Mouse (Mus musculus): Measurements from ENCODE around the gene Atp6v1g2. TPM values are rescaled to one million over a fixed set of nuclear protein-coding genes. Genes with fewer than 3 reads are reported as not detected.
A peak's percentile ranks its signal among the peaks of the same experiment; 100 is the strongest.

Atp6v1g2 gene
- polyA plus RNA-seq, 1 experiment from 2014 or later, result 78.1 TPM

DNA sequence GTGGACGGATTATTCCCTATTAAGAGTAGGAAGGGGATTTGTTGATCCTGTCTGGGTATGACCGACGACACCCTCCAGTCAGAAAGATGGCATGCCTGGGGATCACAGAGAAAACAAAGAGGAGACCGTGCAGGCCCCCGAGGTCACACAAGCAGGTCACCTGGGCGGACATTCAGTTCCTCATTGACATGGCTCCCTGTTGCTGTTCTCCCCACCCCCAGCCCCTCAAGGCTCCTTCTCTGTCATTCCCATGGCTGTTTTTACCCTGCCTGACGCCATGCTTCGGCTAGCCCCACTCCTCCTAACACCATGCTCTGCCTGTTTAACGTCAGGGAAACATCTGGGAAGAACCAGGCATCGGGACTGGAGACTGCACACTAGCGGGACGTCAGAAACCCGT is 28.2 kb downstream of the Atp6v1g2 start:
- DNase-seq (no peak), ATAC-seq (ENCODE audit: low FRiP score, low TSS enrichment) (no peak)
- Histone ChIP-seq H3K36me3 (ENCODE audit: control insufficient read depth, insufficient read depth, low read length) (no peaks in the 10 kb centered on the region), H3K27me3 (ENCODE audit: control insufficient read depth, insufficient read depth, low read length) (peaks cover 4% of the 10 kb centered on the region; the same call in 1 of the 2 replicates), H3K9ac (replicated peaks; ENCODE audit: low read length) (no peak overlapping the region), H3K4me1 (ENCODE audit: control insufficient read depth, insufficient read depth, low read length) (no peaks in the 10 kb centered on the region), H3K4me2 (ENCODE audit: low read length) (no peak overlapping the region), H3K27ac (replicated peaks; ENCODE audit: low read depth, low read length) (no peak overlapping the region), H3K9me3 (ENCODE audit: control insufficient read depth, low read length) (no peaks in the 10 kb centered on the region), H3K4me3 (replicated peaks; ENCODE audit: low read depth, low read length) (no peak overlapping the region)
- 65% methylated on average over 13 of the region's 13 CpGs for WGBS

DNA sequence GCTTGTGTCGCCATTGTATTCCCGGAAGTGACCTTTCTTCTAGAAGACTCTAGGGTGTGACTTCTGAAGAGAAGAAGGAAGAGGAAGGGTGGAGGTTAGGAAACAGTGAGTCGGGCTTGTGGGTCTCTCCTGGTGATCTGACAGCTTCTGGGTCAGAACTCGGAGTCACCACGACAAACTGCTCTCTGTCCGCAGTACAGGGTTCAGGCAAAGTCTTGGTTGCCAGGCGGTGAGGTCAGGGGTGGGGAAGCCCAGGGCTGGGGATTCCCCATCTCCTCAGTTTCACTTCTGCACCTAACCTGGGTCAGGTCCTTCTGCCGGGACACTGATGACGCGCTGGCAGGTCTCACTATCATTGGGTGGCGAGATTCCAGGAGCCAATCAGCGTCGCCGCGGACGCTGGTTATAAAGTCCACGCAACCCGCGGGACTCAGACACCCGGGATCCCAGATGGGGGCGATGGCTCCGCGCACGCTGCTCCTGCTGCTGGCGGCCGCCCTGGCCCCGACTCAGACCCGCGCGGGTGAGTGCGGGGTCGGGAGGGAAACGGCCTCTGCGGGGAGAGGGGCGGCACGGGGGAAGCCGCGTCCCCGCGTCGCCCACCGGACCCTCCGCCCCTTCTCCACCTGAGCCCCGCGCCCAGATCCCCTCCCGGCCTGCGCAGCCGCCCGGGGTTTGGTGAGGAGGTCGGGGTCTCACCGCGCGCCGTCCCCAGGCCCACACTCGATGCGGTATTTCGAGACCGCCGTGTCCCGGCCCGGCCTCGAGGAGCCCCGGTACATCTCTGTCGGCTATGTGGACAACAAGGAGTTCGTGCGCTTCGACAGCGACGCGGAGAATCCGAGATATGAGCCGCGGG is 29.4 kb downstream of the Atp6v1g2 start, which contains the start of gene H2-D1:
H2-D1 (plus strand) TSS at position 67 of the 859 bp plus-strand sequence.
- WGBS, result under 1% methylated on average over 71 of the region's 73 CpGs
- peak within 1 kb of the TSS; percentile 88 for H3K4me2 ChIP-seq (ENCODE audit: low read length)
- no peak within 1 kb of the TSS for H3K27ac ChIP-seq (replicated peaks; ENCODE audit: low read depth, low read length)
- no peaks in the 10 kb centered on the region for H3K36me3 ChIP-seq (ENCODE audit: control insufficient read depth, insufficient read depth, low read length)
- H3K9ac ChIP-seq (replicated peaks; ENCODE audit: low read length), result peak within 1 kb of the TSS; percentile 66
- DNase-seq (peak; percentile 95), ATAC-seq (ENCODE audit: low FRiP score, low TSS enrichment) (peak; percentile 90)
- peaks cover 4% of the 10 kb centered on the region; the same call in 1 of the 2 replicates for H3K27me3 ChIP-seq (ENCODE audit: control insufficient read depth, insufficient read depth, low read length)
- no peaks in the 10 kb centered on the region for H3K4me1 ChIP-seq (ENCODE audit: control insufficient read depth, insufficient read depth, low read length)
- no peaks in the 10 kb centered on the region for H3K9me3 ChIP-seq (ENCODE audit: control insufficient read depth, low read length)
- H3K4me3 ChIP-seq (replicated peaks; ENCODE audit: low read depth, low read length), result peak within 1 kb of the TSS; percentile 59

DNA sequence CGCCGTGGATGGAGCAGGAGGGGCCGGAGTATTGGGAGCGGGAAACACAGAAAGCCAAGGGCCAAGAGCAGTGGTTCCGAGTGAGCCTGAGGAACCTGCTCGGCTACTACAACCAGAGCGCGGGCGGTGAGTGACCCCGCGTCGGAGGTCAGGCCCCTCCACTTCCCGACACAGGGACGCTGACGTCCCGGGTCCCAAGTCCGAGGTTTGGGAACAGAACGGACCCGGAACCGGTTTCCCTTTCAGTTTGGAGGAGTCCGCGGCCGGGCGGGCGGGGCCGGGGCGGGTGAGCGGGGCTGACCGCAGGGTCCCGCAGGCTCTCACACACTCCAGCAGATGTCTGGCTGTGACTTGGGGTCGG is 30.0 kb downstream of the Atp6v1g2 start:
- Histone ChIP-seq H3K4me1 (ENCODE audit: control insufficient read depth, insufficient read depth, low read length) (no peaks in the 10 kb centered on the region), H3K9ac (replicated peaks; ENCODE audit: low read length) (peak overlapping the region; percentile 66), H3K4me2 (ENCODE audit: low read length) (peak overlapping the region; percentile 88), H3K36me3 (ENCODE audit: control insufficient read depth, insufficient read depth, low read length) (no peaks in the 10 kb centered on the region), H3K9me3 (ENCODE audit: control insufficient read depth, low read length) (no peaks in the 10 kb centered on the region), H3K27me3 (ENCODE audit: control insufficient read depth, insufficient read depth, low read length) (peaks cover 4% of the 10 kb centered on the region; the same call in 1 of the 2 replicates), H3K4me3 (replicated peaks; ENCODE audit: low read depth, low read length) (peak overlapping the region; percentile 59), H3K27ac (replicated peaks; ENCODE audit: low read depth, low read length) (no peak overlapping the region)
- 1% methylated on average over 31 of the region's 31 CpGs for WGBS
- DNase-seq, result no peak
- 0 out of 2 replicates have a peak, but pooled peaks have one; percentile 21 for ATAC-seq (ENCODE audit: low FRiP score, low TSS enrichment)

DNA sequence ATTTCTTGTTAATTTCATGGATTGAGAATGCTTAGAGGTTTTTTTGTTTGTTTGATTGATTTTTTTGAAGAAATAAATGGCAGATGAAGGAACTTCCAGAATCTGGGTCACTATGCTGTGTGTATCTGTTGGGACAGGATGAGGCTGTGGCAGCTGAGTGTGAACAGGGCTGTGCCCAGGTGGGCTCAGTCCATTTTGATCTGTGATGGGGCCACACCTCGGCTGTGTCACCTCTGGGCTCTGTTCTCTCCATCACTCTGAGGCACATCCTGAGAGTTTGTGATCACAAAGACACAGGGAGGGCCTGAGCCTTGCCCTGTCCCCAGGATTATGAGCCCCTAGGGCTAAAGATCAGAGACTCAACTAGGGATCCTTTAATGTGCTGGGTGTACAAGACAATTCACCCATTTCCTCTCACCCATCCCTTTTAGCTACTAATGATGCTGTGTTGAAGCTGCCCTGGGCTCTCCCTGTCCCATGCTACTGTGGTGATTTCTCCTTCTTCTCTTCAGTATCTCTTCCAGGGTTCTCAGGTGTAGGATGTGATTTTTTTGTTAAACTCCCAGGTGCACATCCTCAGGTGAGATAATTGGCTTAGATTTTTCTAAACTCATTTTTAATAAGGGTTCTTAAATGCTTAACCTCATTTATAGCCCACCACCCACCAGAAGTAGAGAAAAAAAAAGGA is 34.1 kb downstream of the Atp6v1g2 start:
- peaks cover 4% of the 10 kb centered on the region; the same call in 1 of the 2 replicates for H3K27me3 ChIP-seq (ENCODE audit: control insufficient read depth, insufficient read depth, low read length)
- no peaks in the 10 kb centered on the region for H3K4me1 ChIP-seq (ENCODE audit: control insufficient read depth, insufficient read depth, low read length)
- ATAC-seq (ENCODE audit: low FRiP score, low TSS enrichment) (no peak), DNase-seq (no peak)
- H3K27ac ChIP-seq (replicated peaks; ENCODE audit: low read depth, low read length), result no peak overlapping the region
- no peaks in the 10 kb centered on the region for H3K9me3 ChIP-seq (ENCODE audit: control insufficient read depth, low read length)
- 68% methylated on average over 1 of the region's 1 CpGs for WGBS
- H3K36me3 ChIP-seq (ENCODE audit: control insufficient read depth, insufficient read depth, low read length), result no peaks in the 10 kb centered on the region
- no peak overlapping the region for H3K4me2 ChIP-seq (ENCODE audit: low read length)
- H3K4me3 ChIP-seq (replicated peaks; ENCODE audit: low read depth, low read length), result no peak overlapping the region
- no peak overlapping the region for H3K9ac ChIP-seq (replicated peaks; ENCODE audit: low read length)

DNA sequence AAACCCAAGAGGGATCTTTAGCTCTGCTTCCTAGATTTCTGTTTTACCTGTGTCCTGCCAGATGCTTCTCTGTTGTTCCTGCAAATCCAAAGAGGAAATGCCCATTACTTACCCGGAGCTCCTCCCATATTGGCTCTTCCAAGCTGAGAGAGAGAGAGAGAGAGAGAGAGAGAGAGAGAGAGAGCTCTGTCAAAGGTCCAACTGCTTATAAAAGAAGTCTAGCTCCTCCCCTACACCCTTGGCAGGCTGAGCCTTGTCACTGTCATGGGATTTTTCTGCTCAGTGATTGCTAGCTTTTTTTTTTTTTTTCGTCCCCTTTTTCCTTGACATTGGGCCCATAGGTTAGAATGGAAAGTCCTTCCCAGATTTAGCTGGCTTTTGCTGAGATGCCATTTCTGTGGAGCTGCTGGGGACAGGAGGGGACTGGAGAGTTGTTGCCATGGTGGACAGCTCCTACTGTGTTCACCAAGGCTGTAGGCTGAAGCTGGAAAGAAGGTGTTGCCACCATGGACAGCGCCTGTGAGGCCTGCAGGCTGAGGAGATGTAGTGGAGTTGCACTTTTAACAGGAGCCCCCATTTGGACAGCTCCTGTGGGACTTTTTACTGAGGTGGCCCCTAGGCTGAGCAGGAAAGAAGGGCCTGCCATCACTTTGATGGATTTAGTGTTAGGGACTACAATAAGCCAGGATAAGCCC is 36.3 kb downstream of the Atp6v1g2 start:
- no peak for ATAC-seq (ENCODE audit: low FRiP score, low TSS enrichment)
- Histone ChIP-seq H3K36me3 (ENCODE audit: control insufficient read depth, insufficient read depth, low read length) (no peaks in the 10 kb centered on the region), H3K9ac (replicated peaks; ENCODE audit: low read length) (no peak overlapping the region), H3K4me2 (ENCODE audit: low read length) (no peak overlapping the region), H3K27me3 (ENCODE audit: control insufficient read depth, insufficient read depth, low read length) (no peaks in the 10 kb centered on the region), H3K4me1 (ENCODE audit: control insufficient read depth, insufficient read depth, low read length) (no peaks in the 10 kb centered on the region), H3K4me3 (replicated peaks; ENCODE audit: low read depth, low read length) (no peak overlapping the region), H3K27ac (replicated peaks; ENCODE audit: low read depth, low read length) (no peak overlapping the region), H3K9me3 (ENCODE audit: control insufficient read depth, low read length) (no peaks in the 10 kb centered on the region)
- 26% methylated on average over 3 of the region's 3 CpGs for WGBS
- DNase-seq, result no peak

DNA sequence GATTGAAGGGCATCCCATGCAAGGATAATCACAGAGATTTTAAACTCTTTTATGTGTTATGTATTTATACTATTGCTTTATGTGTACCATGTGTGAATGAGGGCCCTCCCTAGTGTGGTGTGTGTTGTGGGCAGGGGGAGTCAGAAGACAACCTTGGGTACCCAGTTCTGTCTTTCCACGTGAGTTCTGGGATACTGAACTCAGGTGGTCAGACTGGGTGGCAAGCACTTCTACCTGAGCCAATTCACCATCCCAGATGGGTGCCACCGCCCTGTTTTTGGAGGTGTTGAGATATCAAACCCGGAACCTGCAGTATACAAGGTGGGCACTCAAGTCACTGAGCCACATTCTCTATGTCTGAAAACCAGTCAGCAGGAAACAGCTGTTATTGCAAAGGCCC is 38.8 kb downstream of the Atp6v1g2 start:
- ATAC-seq (ENCODE audit: low FRiP score, low TSS enrichment) (no peak), DNase-seq (no peak)
- Histone ChIP-seq H3K27ac (replicated peaks; ENCODE audit: low read depth, low read length) (no peak overlapping the region), H3K27me3 (ENCODE audit: control insufficient read depth, insufficient read depth, low read length) (peaks cover 10% of the 10 kb centered on the region; the same call in 1 of the 2 replicates), H3K9me3 (ENCODE audit: control insufficient read depth, low read length) (no peaks in the 10 kb centered on the region), H3K4me2 (ENCODE audit: low read length) (no peak overlapping the region), H3K4me1 (ENCODE audit: control insufficient read depth, insufficient read depth, low read length) (no peaks in the 10 kb centered on the region), H3K9ac (replicated peaks; ENCODE audit: low read length) (no peak overlapping the region), H3K4me3 (replicated peaks; ENCODE audit: low read depth, low read length) (no peak overlapping the region), H3K36me3 (ENCODE audit: control insufficient read depth, insufficient read depth, low read length) (no peaks in the 10 kb centered on the region)
- WGBS, result 68% methylated on average over 3 of the region's 3 CpGs

DNA sequence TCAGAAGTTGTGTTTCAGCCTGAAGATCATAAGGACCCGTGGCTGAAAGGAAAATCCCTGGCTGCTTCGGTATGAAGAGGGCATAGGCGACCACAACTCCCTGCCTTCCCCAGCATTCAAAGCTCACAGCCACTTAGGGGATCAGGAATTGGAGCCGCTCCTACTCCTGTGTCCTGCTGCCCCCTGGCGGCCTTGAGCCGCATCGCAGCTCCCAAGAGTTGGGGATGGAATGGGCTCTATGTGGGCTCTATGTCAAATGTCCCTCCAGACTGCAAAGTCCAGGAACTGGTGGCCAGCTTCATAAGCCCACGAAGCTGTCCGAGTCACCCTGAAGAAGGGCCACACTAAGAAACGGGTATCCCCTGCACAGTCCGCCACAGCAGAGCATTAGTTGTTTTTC is 41.3 kb downstream of the Atp6v1g2 start:
- no peak overlapping the region for H3K9ac ChIP-seq (replicated peaks; ENCODE audit: low read length)
- H3K4me3 ChIP-seq (replicated peaks; ENCODE audit: low read depth, low read length), result no peak overlapping the region
- DNase-seq, result peak; percentile 91
- H3K9me3 ChIP-seq (ENCODE audit: control insufficient read depth, low read length), result no peaks in the 10 kb centered on the region
- H3K4me1 ChIP-seq (ENCODE audit: control insufficient read depth, insufficient read depth, low read length), result no peaks in the 10 kb centered on the region
- H3K36me3 ChIP-seq (ENCODE audit: control insufficient read depth, insufficient read depth, low read length), result no peaks in the 10 kb centered on the region
- peaks cover 10% of the 10 kb centered on the region; the same call in 1 of the 2 replicates for H3K27me3 ChIP-seq (ENCODE audit: control insufficient read depth, insufficient read depth, low read length)
- no peak overlapping the region for H3K4me2 ChIP-seq (ENCODE audit: low read length)
- WGBS, result 6% methylated on average over 11 of the region's 11 CpGs
- no peak for ATAC-seq (ENCODE audit: low FRiP score, low TSS enrichment)
- H3K27ac ChIP-seq (replicated peaks; ENCODE audit: low read depth, low read length), result no peak overlapping the region

DNA sequence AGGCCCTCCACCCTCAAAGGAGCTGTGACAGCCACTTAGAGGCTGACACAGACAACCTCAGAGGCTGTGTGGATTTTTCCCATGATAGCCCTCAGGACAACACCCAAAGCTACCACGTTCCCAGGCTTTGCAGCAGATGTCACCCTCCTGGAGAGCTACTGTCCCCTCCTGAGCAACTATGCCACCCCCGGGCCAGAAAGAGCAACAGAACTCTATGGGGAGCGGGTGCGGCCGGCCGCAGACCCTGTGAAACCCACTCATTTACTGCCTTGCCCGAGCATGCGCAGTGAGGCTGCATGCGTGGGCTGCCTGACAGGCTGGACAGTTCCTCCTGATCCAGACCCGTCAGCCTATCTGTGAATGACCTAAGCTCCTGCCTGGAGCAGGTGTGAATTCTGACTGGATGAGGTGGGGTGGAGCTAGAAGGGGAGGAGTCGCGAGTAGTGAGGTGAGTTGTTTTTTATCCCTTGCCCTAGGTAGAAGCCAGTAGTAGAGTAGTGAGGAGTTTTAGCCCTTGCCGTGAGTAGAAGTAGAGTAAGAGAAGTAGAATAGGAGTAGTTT is 42.9 kb downstream of the Atp6v1g2 start:
- WGBS, result 22% methylated on average over 13 of the region's 13 CpGs
- peak overlapping the region; percentile 30; the same call in 1 of the 2 replicates for H3K4me2 ChIP-seq (ENCODE audit: low read length)
- DNase-seq, result no peak
- no peaks in the 10 kb centered on the region for H3K4me1 ChIP-seq (ENCODE audit: control insufficient read depth, insufficient read depth, low read length)
- H3K9me3 ChIP-seq (ENCODE audit: control insufficient read depth, low read length), result no peaks in the 10 kb centered on the region
- no peak for ATAC-seq (ENCODE audit: low FRiP score, low TSS enrichment)
- H3K9ac ChIP-seq (replicated peaks; ENCODE audit: low read length), result no peak overlapping the region
- H3K4me3 ChIP-seq (replicated peaks; ENCODE audit: low read depth, low read length), result 0 out of 2 replicates have a peak overlapping the region, but pooled peaks have one; percentile 3
- no peaks in the 10 kb centered on the region for H3K36me3 ChIP-seq (ENCODE audit: control insufficient read depth, insufficient read depth, low read length)
- no peak overlapping the region for H3K27ac ChIP-seq (replicated peaks; ENCODE audit: low read depth, low read length)
- H3K27me3 ChIP-seq (ENCODE audit: control insufficient read depth, insufficient read depth, low read length), result peaks cover 10% of the 10 kb centered on the region; the same call in 1 of the 2 replicates
